Mouse (Mus musculus) thymus, postnatal 0 days (tissue): ENCODE results near the gene Pld3. TPM values are rescaled to one million over a fixed set of nuclear protein-coding genes. Genes with fewer than 3 reads are reported as not detected.
A peak's percentile ranks its signal among the peaks of the same experiment; 100 is the strongest.

Source experiments
- DNase-seq: peaks from one replicate; pipeline ENCODE4 v3.0.0-alpha.2; 2015; ENCODE audit warnings: low spot score
- polyA plus RNA-seq: library from polyadenylated mRNA; unstranded; fragments of >200 nt; fragmentation: Nextera tagmentation; extraction: Ambion mirVana; gene quantifications from 2 replicates; pipeline ENCODE4 v1.2.1, GENCODE M21; 2015

The Pld3 gene
- polyA plus RNA-seq, 1 experiment from 2014 or later, result 134 TPM

GRCm38 (mm10) chr7:27487740-27488268, 65.2 kb downstream of the Pld3 start:
- DNase-seq, result peak; percentile 49

- peak; percentile 100 for DNase-seq
Measured at GRCm38 (mm10) chr7:27486770-27487697, 66.0 kb downstream of the Pld3 start, which contains the start of gene Sertad1. TSS of gene Sertad1 (plus strand) at chr7:27486910.

GRCm38 (mm10) chr7:27486102-27486769, 66.8 kb downstream of the Pld3 start:
- no peak for DNase-seq

GRCm38 (mm10) chr7:27483860-27484259, 69.2 kb downstream of the Pld3 start:
- DNase-seq, result no peak

Other genes with a start within 250 kb of the Pld3 start
- gene Ltbp4, start 215.5 kb downstream of the Pld3 start, polyA plus RNA-seq, result 3.6 and 5.6 TPM in 2 replicates
- gene Shkbp1, start 197.2 kb downstream of the Pld3 start, polyA plus RNA-seq, result 45.1 and 46.3 TPM in 2 replicates
- gene Gm20479, start 195.8 kb downstream of the Pld3 start, polyA plus RNA-seq, result 0.44 TPM in 1 of 2 replicates, not detected in the other
- 0.09 and 0.10 TPM in 2 replicates for gene Sptbn4, start 105.5 kb downstream of the Pld3 start, polyA plus RNA-seq
- 26.0 and 27.6 TPM in 2 replicates for gene Blvrb, start 105.2 kb downstream of the Pld3 start, polyA plus RNA-seq
- 29.0 and 31.0 TPM in 2 replicates for gene Sertad3, start 79.5 kb downstream of the Pld3 start, polyA plus RNA-seq
- 33.5 and 35.1 TPM in 2 replicates for gene Sertad1, start 66.3 kb downstream of the Pld3 start, polyA plus RNA-seq
- 1.1 and 1.2 TPM in 2 replicates for gene Prx, start 53.9 kb downstream of the Pld3 start, polyA plus RNA-seq
- gene Hipk4, start 30.0 kb downstream of the Pld3 start, polyA plus RNA-seq, result 0.12 and 0.14 TPM in 2 replicates
- gene 2310022A10Rik, start within 50 bp of the Pld3 start, polyA plus RNA-seq, result 24.6 and 28.7 TPM in 2 replicates
- 73.2 and 75.3 TPM in 2 replicates for gene Akt2, start 38.3 kb upstream of the Pld3 start, polyA plus RNA-seq
- gene Ttc9b, start 100.7 kb upstream of the Pld3 start, polyA plus RNA-seq, result not detected in 2 replicates
- 5.2 and 7.2 TPM in 2 replicates for gene Map3k10, start 121.4 kb upstream of the Pld3 start, polyA plus RNA-seq
- gene Zfp607b, start 136.1 kb upstream of the Pld3 start, polyA plus RNA-seq, result 2.8 and 3.5 TPM in 2 replicates
- 13.5 and 14.8 TPM in 2 replicates for gene Zfp60, start 178.2 kb upstream of the Pld3 start, polyA plus RNA-seq